Mouse (Mus musculus): ENCODE results near the gene Taok2. TPM values are rescaled to one million over a fixed set of nuclear protein-coding genes. Genes with fewer than 3 reads are reported as not detected.
"Not testable (repeated sequence)": the region's sequence is repeated elsewhere in the genome, so short reads cannot be mapped to it uniquely, and the experiment has no call there.

The Taok2 gene
- 54.4 and 57.2 TPM in 2 replicates for polyA plus RNA-seq (2015; fragmentation: Nextera tagmentation; extraction: Ambion mirVana)

DNA sequence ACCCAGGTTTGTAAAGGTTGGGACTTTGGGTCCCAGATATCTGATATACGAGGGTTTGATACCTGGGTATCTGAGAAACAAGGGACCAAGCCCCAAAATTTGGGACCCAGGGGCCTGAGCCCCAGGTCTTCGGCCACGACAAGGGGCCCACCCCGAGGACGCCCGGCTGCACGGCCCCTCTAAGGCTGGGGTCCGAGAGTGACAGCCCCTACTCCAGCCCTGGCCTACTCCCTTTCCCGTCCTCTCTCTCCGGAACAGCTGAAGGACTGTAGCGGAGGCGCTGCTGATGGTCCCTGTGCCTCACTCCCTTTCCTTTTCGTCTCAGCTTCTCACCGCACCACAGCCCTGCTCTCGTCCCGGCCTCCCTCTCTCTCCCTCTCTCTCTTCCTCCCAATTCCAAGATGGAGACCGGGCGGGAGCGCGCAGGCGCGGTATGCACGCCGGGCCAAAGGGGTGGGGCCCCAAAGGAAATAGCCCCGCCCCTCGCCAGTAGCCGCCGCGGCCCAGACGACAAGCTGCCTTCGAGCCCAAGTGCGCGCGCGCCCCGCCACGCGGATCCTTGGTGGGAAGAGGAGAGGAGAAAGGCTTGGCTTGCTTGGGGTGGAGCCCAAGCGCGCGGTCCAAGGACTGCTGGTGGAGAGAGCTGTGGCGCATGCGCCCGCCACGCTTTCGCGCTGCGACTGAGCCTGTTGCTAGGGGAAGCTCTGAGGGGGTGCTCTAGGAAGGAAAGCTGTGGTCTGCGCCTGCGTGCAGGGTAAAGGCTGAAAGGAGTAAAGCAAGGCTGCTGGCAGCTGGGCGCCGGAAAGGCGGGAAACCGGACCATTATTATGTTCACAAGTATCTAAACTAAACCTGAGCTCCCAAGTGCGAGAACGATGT is at the start of gene Taok2:
Gene Taok2, minus strand, starts transcription at position 418 of the 879 bp plus-strand sequence.
- WGBS = under 1% methylated on average over 56 of the region's 56 CpGs

DNA sequence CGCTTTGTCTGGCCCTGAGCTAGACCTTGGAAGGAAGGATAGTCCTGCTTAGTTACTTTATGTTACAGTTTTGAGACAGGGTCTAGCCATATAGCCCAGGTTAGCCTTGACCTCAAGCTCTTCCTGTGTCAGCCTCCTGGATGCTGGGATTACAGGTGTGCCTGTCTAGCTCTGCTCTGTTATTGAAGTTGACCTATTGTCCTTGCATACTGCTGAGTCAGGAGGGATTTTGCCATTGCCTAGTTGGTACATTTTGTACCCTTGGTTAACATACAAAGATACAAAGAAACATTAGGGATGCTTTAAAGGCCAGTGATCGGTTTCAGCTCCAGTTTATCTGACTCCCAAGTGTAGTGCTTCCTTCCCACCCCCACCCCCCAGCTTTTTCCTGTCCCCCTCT is 48.1 kb upstream of the Taok2 start:
- Histone ChIP-seq H3K27ac (no peak overlapping the region), H3K4me3 (no peak overlapping the region), H3K27me3 (no peaks in the 10 kb centered on the region), H3K4me1 (peaks cover 12% of the 10 kb centered on the region), H3K9me3 (no peaks in the 10 kb centered on the region), H3K9ac (no peak overlapping the region), H3K36me3 (peaks cover 50% of the 10 kb centered on the region), H3K4me2 (replicated peaks) (no peak overlapping the region)
- no peak for ATAC-seq (ENCODE audit: low FRiP score, low read depth)
- 89% methylated on average over 2 of the region's 2 CpGs for WGBS

More for the DNA sequence above, at the start of gene Taok2:
- Histone ChIP-seq H3K9me3 (no peaks in the 10 kb centered on the region), H3K4me2 (replicated peaks) (peak within 1 kb of the TSS; percentile 100), H3K4me1 (peaks cover 28% of the 10 kb centered on the region), H3K4me3 (peak within 1 kb of the TSS; percentile 88), H3K36me3 (peaks cover 14% of the 10 kb centered on the region), H3K27ac (peak within 1 kb of the TSS; percentile 90), H3K27me3 (no peaks in the 10 kb centered on the region), H3K9ac (peak within 1 kb of the TSS; percentile 90)
- ATAC-seq (ENCODE audit: low FRiP score, low read depth) = peak; percentile 99

DNA sequence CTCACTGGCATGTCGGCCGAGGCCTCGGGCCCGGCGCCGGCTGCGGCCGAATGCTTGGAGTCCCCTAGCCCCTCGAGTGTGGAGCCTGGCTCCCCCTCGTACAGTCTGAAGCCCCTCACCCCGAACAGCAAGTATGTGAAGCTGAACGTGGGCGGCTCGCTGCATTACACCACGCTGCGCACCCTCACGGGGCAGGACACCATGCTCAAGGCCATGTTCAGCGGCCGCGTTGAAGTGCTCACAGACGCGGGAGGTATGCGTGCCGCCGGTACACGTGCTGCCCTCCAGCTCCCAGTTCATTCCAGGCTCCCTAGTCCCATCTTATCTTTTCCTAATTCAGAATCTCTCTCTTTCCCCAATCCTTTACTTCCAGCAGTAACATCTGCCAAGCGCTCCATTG is 44.5 kb upstream of the Taok2 start:
- peaks cover 12% of the 10 kb centered on the region for H3K4me1 ChIP-seq
- under 1% methylated on average over 27 of the region's 27 CpGs for WGBS
- peaks cover 26% of the 10 kb centered on the region for H3K36me3 ChIP-seq
- H3K4me3 ChIP-seq = peak overlapping the region; percentile 80
- H3K27ac ChIP-seq = peak overlapping the region; percentile 79
- H3K9ac ChIP-seq = peak overlapping the region; percentile 90
- H3K4me2 ChIP-seq (replicated peaks) = peak overlapping the region; percentile 91
- H3K27me3 ChIP-seq = no peaks in the 10 kb centered on the region
- H3K9me3 ChIP-seq = no peaks in the 10 kb centered on the region
- peak; percentile 78 for ATAC-seq (ENCODE audit: low FRiP score, low read depth)

DNA sequence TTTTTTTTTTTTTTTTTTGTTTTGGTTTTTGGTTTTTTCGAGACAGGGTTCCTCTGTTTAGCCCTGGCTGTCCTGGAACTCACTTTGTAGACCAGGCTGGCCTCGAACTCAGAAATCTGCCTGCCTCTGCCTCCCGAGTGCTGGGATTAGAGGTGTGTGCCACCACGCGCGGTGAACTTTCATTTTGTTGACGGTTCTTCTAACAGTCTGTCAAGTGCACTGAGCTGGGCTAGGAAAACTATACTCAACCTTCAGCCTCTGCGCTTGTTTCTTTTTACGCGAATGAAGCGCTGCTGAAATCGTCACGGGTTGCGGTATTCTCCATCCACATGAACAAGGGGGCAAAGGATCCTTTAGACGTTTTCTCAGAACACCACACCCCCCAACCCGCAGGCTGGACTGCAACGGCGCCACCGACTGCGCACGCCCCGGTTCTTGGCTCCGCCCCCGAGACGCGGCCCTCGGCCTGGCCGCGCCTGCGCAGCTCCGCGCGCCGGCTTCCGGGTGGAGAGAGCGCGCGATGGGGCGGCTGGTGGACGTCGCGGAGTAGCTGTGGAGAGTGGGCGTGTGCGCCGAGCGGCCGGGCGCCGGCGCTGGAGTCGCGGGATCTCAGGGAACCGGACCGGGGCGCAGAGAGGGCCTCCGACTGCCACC is 44.0 kb upstream of the Taok2 start, which contains the start of gene Kctd13:
Gene Kctd13, plus strand, starts transcription at position 496 of the 654 bp plus-strand sequence.
- Histone ChIP-seq H3K9me3 (no peaks in the 10 kb centered on the region), H3K9ac (peak within 1 kb of the TSS; percentile 90), H3K4me3 (peak within 1 kb of the TSS; percentile 80), H3K27ac (peak within 1 kb of the TSS; percentile 79), H3K4me1 (peaks cover 12% of the 10 kb centered on the region), H3K36me3 (peaks cover 23% of the 10 kb centered on the region), H3K27me3 (no peaks in the 10 kb centered on the region), H3K4me2 (replicated peaks) (peak within 1 kb of the TSS; percentile 91)
- 4% methylated on average over 56 of the region's 56 CpGs for WGBS
- ATAC-seq (ENCODE audit: low FRiP score, low read depth) = peak; percentile 97

DNA sequence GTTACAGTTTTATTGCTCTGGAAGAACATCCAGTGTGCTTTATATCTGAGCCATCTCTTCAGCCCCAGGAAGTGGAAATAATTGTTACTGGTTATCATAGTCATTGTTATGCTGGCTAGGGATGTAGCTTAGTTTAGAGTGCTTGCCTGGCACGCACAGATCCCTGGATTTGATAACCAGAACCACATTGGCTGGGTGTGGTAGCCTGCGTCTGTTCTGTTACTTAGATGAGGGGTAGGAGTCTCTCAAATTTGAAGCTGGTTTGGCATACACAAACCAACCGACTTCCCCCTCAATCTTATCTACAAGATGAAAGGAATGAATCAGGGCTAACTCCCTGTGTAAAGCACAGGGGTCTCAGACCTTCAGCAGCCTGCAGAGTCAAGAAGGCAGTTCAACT is 41.8 kb upstream of the Taok2 start:
- H3K9ac ChIP-seq = no peak overlapping the region

DNA sequence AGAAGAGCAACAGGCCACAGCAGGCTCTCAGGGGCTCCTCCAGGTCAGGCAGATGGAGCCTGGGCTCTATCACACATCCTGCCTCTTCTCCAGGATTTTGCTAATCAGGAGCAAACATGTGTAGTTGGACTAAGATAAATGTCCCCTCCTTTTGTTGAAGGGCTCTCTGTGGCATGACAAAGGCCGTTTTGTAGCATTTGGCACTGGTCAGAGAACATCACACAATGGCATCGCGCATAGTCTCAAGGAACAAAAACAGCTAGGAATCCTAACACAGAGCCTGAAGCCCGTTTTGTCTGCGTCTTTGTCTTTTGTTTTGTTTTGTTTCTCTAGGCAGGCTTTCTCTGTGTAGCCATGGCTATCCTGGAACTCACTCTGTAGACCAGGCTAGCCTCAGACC is 39.5 kb upstream of the Taok2 start:
- Histone ChIP-seq H3K36me3 (no peaks in the 10 kb centered on the region), H3K9ac (no peak overlapping the region), H3K4me2 (replicated peaks) (no peak overlapping the region), H3K27ac (no peak overlapping the region), H3K9me3 (no peaks in the 10 kb centered on the region), H3K4me1 (peaks cover 5% of the 10 kb centered on the region; the same call in 1 of the 2 replicates), H3K4me3 (no peak overlapping the region), H3K27me3 (no peaks in the 10 kb centered on the region)
- 78% methylated on average over 5 of the region's 5 CpGs for WGBS
- ATAC-seq (ENCODE audit: low FRiP score, low read depth) = no peak

More for the DNA sequence above, 41.8 kb upstream of the Taok2 start:
- H3K4me1 ChIP-seq = peaks cover 17% of the 10 kb centered on the region
- no peak for ATAC-seq (ENCODE audit: low FRiP score, low read depth)
- H3K9me3 ChIP-seq = no peaks in the 10 kb centered on the region
- no peak overlapping the region for H3K4me3 ChIP-seq
- H3K4me2 ChIP-seq (replicated peaks) = no peak overlapping the region
- peaks cover 8% of the 10 kb centered on the region for H3K36me3 ChIP-seq
- 19% methylated on average over 3 of the region's 3 CpGs for WGBS
- no peak overlapping the region for H3K27ac ChIP-seq
- no peaks in the 10 kb centered on the region for H3K27me3 ChIP-seq

DNA sequence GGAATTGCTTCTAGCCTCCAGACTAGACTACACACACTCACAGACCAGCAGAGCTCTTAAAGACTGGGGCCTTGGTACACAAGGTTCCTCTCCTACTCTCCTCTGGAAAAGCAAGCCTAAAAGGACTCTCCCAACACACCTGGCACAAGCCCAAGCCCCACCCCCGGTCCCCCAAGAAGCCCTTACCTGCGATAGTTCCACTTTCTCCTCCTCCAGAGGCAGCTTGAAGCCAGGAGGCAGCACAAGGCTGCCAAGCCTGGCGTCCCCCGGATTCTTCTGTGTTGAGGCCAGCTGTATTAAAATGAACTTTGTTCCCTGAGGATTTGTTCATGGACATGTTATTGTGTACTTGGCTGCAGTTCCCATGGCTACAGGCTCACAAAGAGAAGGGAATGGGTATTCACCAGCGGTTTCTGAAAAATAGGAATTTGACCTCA is 38.1 kb upstream of the Taok2 start, which contains the start of gene Tmem219:
Gene Tmem219, minus strand, starts transcription at position 294 of the 437 bp plus-strand sequence.
- WGBS = 54% methylated on average over 5 of the region's 5 CpGs
- Histone ChIP-seq H3K4me1 (peaks cover 5% of the 10 kb centered on the region; the same call in 1 of the 2 replicates), H3K36me3 (no peaks in the 10 kb centered on the region), H3K4me2 (replicated peaks) (no peak within 1 kb of the TSS), H3K27ac (no peak within 1 kb of the TSS; the same call in 1 of the 2 replicates), H3K9me3 (no peaks in the 10 kb centered on the region), H3K9ac (no peak within 1 kb of the TSS), H3K27me3 (no peaks in the 10 kb centered on the region), H3K4me3 (no peak within 1 kb of the TSS)
- peak; percentile 78; the same call in 1 of the 2 replicates for ATAC-seq (ENCODE audit: low FRiP score, low read depth)

DNA sequence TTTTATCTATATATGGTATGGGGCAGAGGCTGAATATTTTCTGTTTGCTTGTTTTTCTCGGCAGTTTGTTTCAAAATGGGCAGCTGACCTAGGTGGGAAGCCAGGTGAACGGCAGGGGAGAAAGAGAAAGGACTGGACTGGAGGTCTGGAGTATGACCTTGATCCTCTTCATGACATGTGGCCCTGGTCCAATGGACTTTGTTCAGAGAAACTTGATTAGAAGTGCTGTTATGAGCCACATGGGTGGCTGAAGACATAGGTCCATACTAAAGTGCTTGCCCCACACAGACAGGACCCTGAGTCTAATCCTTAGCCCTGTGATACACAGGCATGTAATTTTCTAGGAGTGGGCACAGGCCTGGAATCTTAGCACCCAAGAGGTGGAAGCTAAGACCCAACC is 37.1 kb upstream of the Taok2 start:
- H3K4me2 ChIP-seq (replicated peaks) = no peak overlapping the region
- peaks cover 5% of the 10 kb centered on the region; the same call in 1 of the 2 replicates for H3K4me1 ChIP-seq
- H3K4me3 ChIP-seq = no peak overlapping the region
- no peaks in the 10 kb centered on the region for H3K9me3 ChIP-seq
- 77% methylated on average over 2 of the region's 2 CpGs for WGBS
- no peaks in the 10 kb centered on the region for H3K36me3 ChIP-seq
- ATAC-seq (ENCODE audit: low FRiP score, low read depth) = no peak
- H3K27me3 ChIP-seq = no peaks in the 10 kb centered on the region
- no peak overlapping the region for H3K9ac ChIP-seq
- no peak overlapping the region for H3K27ac ChIP-seq

DNA sequence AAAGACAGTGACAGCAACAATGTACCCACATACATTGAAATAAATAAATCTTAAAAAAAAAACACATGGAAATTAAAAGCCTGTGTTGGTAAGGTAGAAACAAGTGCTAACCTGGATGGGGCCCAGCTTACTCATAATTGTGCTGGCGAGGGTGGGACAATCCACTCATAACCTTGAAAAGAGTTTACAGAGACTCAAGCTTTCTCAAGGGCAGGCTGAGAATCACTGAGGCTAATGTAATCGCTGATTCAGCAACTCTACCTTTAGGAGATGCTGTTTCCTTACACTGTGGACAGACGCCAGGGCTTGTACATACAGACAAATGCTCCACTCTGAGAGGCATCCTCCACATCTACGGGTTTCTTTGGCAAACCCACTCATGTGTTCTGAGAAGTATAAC is 35.5 kb upstream of the Taok2 start:
- Histone ChIP-seq H3K4me2 (replicated peaks) (no peak overlapping the region), H3K27me3 (no peaks in the 10 kb centered on the region), H3K27ac (no peak overlapping the region), H3K9ac (no peak overlapping the region), H3K4me3 (no peak overlapping the region), H3K4me1 (peaks cover 5% of the 10 kb centered on the region; the same call in 1 of the 2 replicates), H3K9me3 (no peaks in the 10 kb centered on the region), H3K36me3 (no peaks in the 10 kb centered on the region)
- WGBS = 84% methylated on average over 4 of the region's 4 CpGs
- no peak for ATAC-seq (ENCODE audit: low FRiP score, low read depth)

DNA sequence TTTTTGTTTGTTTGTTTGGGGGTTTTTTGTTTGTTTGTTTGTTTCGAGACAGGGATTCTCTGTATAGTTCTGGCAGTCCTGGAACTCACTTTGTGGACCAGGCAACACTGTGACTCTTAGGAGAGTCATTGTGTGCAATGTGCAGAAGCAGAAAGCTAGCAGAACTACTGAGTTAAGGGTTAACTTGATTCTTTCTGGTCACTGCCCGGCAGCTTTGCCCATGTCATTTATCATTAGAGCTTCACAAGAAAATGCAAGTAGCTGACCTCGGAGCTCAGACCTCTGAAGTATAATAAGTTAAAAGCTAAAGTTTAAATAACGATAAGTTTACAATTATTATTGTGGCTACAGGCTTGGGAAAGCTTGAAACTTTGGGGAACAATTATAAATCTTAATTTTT is 33.9 kb upstream of the Taok2 start:
- not testable (repeated sequence) for H3K27me3 ChIP-seq; H3K27ac ChIP-seq; H3K36me3 ChIP-seq; ATAC-seq (ENCODE audit: low FRiP score, low read depth); H3K9ac ChIP-seq; H3K4me2 ChIP-seq (replicated peaks); H3K4me3 ChIP-seq; H3K9me3 ChIP-seq; H3K4me1 ChIP-seq
- 42% methylated on average over 4 of the region's 4 CpGs for WGBS

DNA sequence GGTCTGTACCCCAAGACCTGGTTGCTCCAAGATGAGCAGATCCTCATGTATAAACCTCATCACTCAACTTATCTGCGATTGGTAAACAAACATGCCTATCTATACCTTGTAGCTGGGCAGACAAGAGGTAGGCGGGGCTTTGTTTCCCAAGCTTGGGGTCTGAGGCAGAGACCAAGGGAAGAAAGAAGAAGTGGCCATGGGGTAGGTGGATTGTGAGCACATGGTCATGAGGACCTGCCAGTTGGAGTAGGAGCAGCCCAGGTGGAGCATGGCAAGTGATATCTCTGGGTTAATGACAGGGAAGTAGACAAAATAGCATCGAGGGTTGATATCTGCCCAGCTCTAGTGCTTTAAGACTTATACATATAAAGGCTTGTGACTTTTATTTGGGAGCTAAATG is 30.3 kb upstream of the Taok2 start:
- Histone ChIP-seq H3K27me3 (no peaks in the 10 kb centered on the region), H3K27ac (no peak overlapping the region), H3K4me1 (no peaks in the 10 kb centered on the region), H3K4me3 (no peak overlapping the region), H3K9ac (no peak overlapping the region), H3K9me3 (0 out of 2 replicates have a peak, but pooled peaks cover 4% of the 10 kb centered on the region), H3K4me2 (replicated peaks) (no peak overlapping the region), H3K36me3 (no peaks in the 10 kb centered on the region)
- ATAC-seq (ENCODE audit: low FRiP score, low read depth) = no peak
- WGBS = 88% methylated on average over 3 of the region's 3 CpGs

DNA sequence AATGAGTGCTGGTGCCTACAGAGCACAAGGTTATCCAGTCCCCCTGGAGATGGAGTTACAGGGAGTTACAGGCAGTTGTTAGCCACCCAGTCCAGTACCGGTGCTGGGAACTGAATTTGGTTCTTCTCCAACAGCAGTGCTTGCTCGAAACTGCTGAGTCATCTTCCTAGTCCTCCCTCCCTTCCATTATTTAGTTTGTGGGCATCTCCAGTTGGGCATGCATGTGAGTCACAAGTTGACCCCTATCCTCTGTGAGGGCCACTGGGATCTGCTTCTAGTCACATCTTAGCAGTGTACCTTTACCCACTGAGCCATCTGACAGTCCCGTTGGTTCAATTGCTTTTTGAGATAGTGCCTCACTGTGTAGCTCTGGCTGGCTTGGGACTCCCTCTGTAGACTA is 21.1 kb upstream of the Taok2 start:
- no peak overlapping the region for H3K4me3 ChIP-seq
- H3K4me2 ChIP-seq (replicated peaks) = no peak overlapping the region
- no peak for ATAC-seq (ENCODE audit: low FRiP score, low read depth)
- 0 out of 2 replicates have a peak, but pooled peaks cover 4% of the 10 kb centered on the region for H3K9me3 ChIP-seq
- no peaks in the 10 kb centered on the region for H3K27me3 ChIP-seq
- H3K9ac ChIP-seq = no peak overlapping the region
- H3K27ac ChIP-seq = no peak overlapping the region
- H3K36me3 ChIP-seq = no peaks in the 10 kb centered on the region
- 78% methylated on average over 3 of the region's 3 CpGs for WGBS
- H3K4me1 ChIP-seq = no peaks in the 10 kb centered on the region

All from limb, embryonic 13.5 days (tissue).